8 mouse cellular contexts compared by ENCODE assay signal in the genomic region with DNA sequence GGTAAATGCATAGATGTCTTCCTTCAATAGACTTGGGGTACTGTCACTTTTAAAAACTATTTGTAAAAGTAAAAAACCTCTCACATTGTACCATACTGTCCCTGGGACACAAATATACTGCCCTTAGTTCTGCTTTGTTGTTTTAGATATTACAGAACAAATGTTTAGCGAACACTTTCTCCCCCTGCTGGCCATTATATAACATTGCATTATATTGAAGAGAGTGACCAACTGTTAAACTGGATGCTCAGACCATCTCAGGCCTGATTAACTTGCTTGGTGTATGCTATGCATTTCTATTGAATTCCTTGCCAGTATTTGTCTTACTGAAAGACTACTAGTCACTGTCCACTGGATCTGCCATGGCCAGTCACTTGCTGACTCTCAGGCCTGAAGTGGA. TPM values are rescaled to one million over a fixed set of nuclear protein-coding genes. Genes with fewer than 3 reads are reported as not detected.
DNase-seq lines count a peak whose midpoint lies in the region; ATAC-seq and TF ChIP-seq lines count a peak whose summit lies in the region.

No protein-coding gene starts in this region.

- dilution Hi-C loops in CH12.LX (cut with MboI; ENCODE audit: extremely low pct_ligation_motif_present, extremely low pct_unique_long_range_greater_than_20kb, low sequenced_read_pairs): no loop called here

- TF ChIP-seq POLR2A in CH12.LX (IDR thresholded peaks at IDR 0.05; ENCODE audit: low read depth, low read length): no peak

- H3K4me1 ChIP-seq in heart, postnatal 0 days (ENCODE audit: control insufficient read depth, insufficient read depth): 0 out of 2 replicates have a peak, but pooled peaks cover 4% of the 10 kb centered on the region
- H3K4me1 ChIP-seq in heart, embryonic 10.5 days: no peaks in the 10 kb centered on the region
- H3K4me1 ChIP-seq in CH12.LX (ENCODE audit: control insufficient read depth in 1 of 2, insufficient read depth in 2 of 2): no peaks in the 10 kb centered on the region
- H3K4me1 ChIP-seq in lung, postnatal 0 days (ENCODE audit: insufficient read depth, low read depth, low read length): no peaks in the 10 kb centered on the region

- TF ChIP-seq EP300 in heart, postnatal 0 days (IDR thresholded peaks at IDR 0.05; ENCODE audit: low read depth): no peak
- no peak for TF ChIP-seq EP300 in CH12.LX (IDR thresholded peaks at IDR 0.05; ENCODE audit: low read length)
- no peak for TF ChIP-seq EP300 in lung, postnatal 0 days (IDR thresholded peaks at IDR 0.05)

- peak; percentile 74 for TF ChIP-seq CTCF in heart, postnatal 0 days (IDR thresholded peaks at IDR 0.05; ENCODE audit: low read depth)
- peak; percentile 64 to 87 for TF ChIP-seq CTCF in CH12.LX (conservative IDR thresholded peaks at IDR 0.05 in 1 of 2, IDR thresholded peaks at IDR 0.05 in 1 of 2; ENCODE audit: low read depth in 2 of 2, low read length in 2 of 2)
- peak; percentile 79 for TF ChIP-seq CTCF in lung, postnatal 0 days (IDR thresholded peaks at IDR 0.05)

- 3% methylated on average over 1 of the region's 1 CpGs for WGBS in heart, postnatal 0 days
- WGBS in heart, embryonic 10.5 days: 14% methylated on average over 1 of the region's 1 CpGs
- 15% methylated on average over 1 of the region's 1 CpGs for WGBS in lung, postnatal 0 days

- no peaks in the 10 kb centered on the region for H3K27me3 ChIP-seq in heart, postnatal 0 days (ENCODE audit: control insufficient read depth, insufficient read depth, low read length)
- no peaks in the 10 kb centered on the region for H3K27me3 ChIP-seq in heart, embryonic 10.5 days (ENCODE audit: insufficient read depth, poor library complexity, severe bottlenecking)
- no peaks in the 10 kb centered on the region for H3K27me3 ChIP-seq in CH12.LX (replicated peaks)
- H3K27me3 ChIP-seq in lung, postnatal 0 days (replicated peaks; ENCODE audit: insufficient read depth, low read length): no peaks in the 10 kb centered on the region

- H3K4me3 ChIP-seq in heart, postnatal 0 days (ENCODE audit: low read depth, low read length): no peak overlapping the region
- H3K4me3 ChIP-seq in heart, embryonic 10.5 days: no peak overlapping the region
- H3K4me3 ChIP-seq in CH12.LX (replicated peaks in 1 of 3; ENCODE audit: low read depth in 2 of 3, low read length in 2 of 3, poor library complexity in 1 of 3): no peak overlapping the region
- H3K4me3 ChIP-seq in lung, postnatal 0 days (ENCODE audit: low read depth, low read length): no peak overlapping the region

- no peak overlapping the region for H3K4me2 ChIP-seq in heart, postnatal 0 days (ENCODE audit: low read depth, low read length)
- no peak overlapping the region for H3K4me2 ChIP-seq in CH12.LX (ENCODE audit: insufficient read depth, low read depth, poor library complexity, severe bottlenecking)
- H3K4me2 ChIP-seq in lung, postnatal 0 days (replicated peaks; ENCODE audit: low read depth, low read length): no peak overlapping the region

- peaks cover 16% of the 10 kb centered on the region for H3K36me3 ChIP-seq in heart, postnatal 0 days (replicated peaks; ENCODE audit: control insufficient read depth, insufficient read depth, low read length)
- peaks cover 13% of the 10 kb centered on the region; the same call in 1 of the 2 replicates for H3K36me3 ChIP-seq in heart, embryonic 10.5 days
- H3K36me3 ChIP-seq in CH12.LX (replicated peaks in 1 of 2; ENCODE audit: control insufficient read depth in 1 of 2, insufficient read depth in 1 of 2, low read length in 1 of 2): peaks cover 2 to 15% of the 10 kb centered on the region in 2 experiments
- H3K36me3 ChIP-seq in lung, postnatal 0 days (ENCODE audit: insufficient read depth, low read length): no peaks in the 10 kb centered on the region

- no peaks in the 10 kb centered on the region for H3K9me3 ChIP-seq in heart, postnatal 0 days (replicated peaks; ENCODE audit: control insufficient read depth, low read length)
- no peaks in the 10 kb centered on the region for H3K9me3 ChIP-seq in heart, embryonic 10.5 days
- H3K9me3 ChIP-seq in CH12.LX (replicated peaks; ENCODE audit: low read length): no peaks in the 10 kb centered on the region
- no peaks in the 10 kb centered on the region for H3K9me3 ChIP-seq in lung, postnatal 0 days (ENCODE audit: low read length)

- peak; percentile 85 for TF ChIP-seq RAD21 in CH12.LX (IDR thresholded peaks at IDR 0.05; ENCODE audit: low read depth, low read length)

- ATAC-seq in heart, postnatal 0 days (ENCODE audit: insufficient read depth, low read depth): peak; percentile 26
- ATAC-seq in common myeloid progenitor, adult 5-6 weeks (replicated peaks; ENCODE audit: low read depth, poor library complexity, severe bottlenecking): peak; percentile 71
- ATAC-seq in lung, postnatal 0 days: peak; percentile 25

- H3K9ac ChIP-seq in heart, postnatal 0 days (replicated peaks; ENCODE audit: low read depth, low read length): no peak overlapping the region
- no peak overlapping the region for H3K9ac ChIP-seq in CH12.LX (ENCODE audit: insufficient read depth, low read depth)
- no peak overlapping the region for H3K9ac ChIP-seq in lung, postnatal 0 days (replicated peaks; ENCODE audit: low read depth)

- peak; percentile 77 for DNase-seq in heart, postnatal 0 days (ENCODE audit: low spot score)
- no peak for DNase-seq in heart, embryonic 10.5 days (ENCODE audit: low spot score)
- DNase-seq in CH12.LX (ENCODE audit: extremely low read depth): peak; percentile 54
- peak; percentile 75 for DNase-seq in lung, postnatal 0 days (ENCODE audit: low spot score)
- DNase-seq in ovary, postnatal 14 days (ENCODE audit: low spot score): no peak
- no peak for DNase-seq in adrenal gland, postnatal 10 days
- DNase-seq in right cerebral cortex, postnatal 14 days: no peak

- no peaks in the 10 kb centered on the region for H3K79me2 ChIP-seq in CH12.LX (replicated peaks; ENCODE audit: control insufficient read depth, extremely low read depth, insufficient read depth, poor library complexity, severe bottlenecking)

- no peak overlapping the region for H3K27ac ChIP-seq in heart, postnatal 0 days (ENCODE audit: low read depth)
- no peak overlapping the region for H3K27ac ChIP-seq in heart, embryonic 10.5 days
- H3K27ac ChIP-seq in CH12.LX (ENCODE audit: insufficient read depth, low read depth): no peak overlapping the region
- H3K27ac ChIP-seq in lung, postnatal 0 days (ENCODE audit: low read length): no peak overlapping the region

- in situ Hi-C loops in CH12.LX (cut with MboI; ENCODE audit: low pct_ligation_motif_present, low pct_unique_long_range_greater_than_20kb, low sequenced_read_pairs): no loop called here

TF ChIP-seq in CH12.LX, 34 proteins besides CTCF, POLR2A, EP300 and RAD21:
- TF ChIP-seq MAFK (IDR thresholded peaks at IDR 0.05; ENCODE audit: insufficient replicate concordance, low read length): no peak
- peak; percentile 94 for TF ChIP-seq SMC3 (IDR thresholded peaks at IDR 0.05; ENCODE audit: low read depth, low read length)

RNA-seq across cellular contexts. Expression of a gene that starts 11.4 kb away (rescaled TPM):
- not detected in 2 replicates for total RNA-seq in heart, postnatal 0 days (2014; rRNA removed; ENCODE audit: low replicate concordance)
- 0.03 TPM in 1 of 2 replicates, not detected in the other for polyA plus RNA-seq in heart, postnatal 0 days (2015; fragmentation: Nextera tagmentation; extraction: Ambion mirVana)
- polyA plus RNA-seq in heart, embryonic 10.5 days (2016; fragmentation: Nextera tagmentation; extraction: Ambion mirVana): 0.11 and 0.17 TPM in 2 replicates
- under 0.01 TPM in 1 of 2 replicates, not detected in the other for total RNA-seq in CH12.LX (2012; rRNA removed)
- not detected in 2 replicates for total RNA-seq in CH12.LX (2014; rRNA removed)
- 0.10 TPM in 1 of 2 replicates, not detected in the other for polyA plus RNA-seq in CH12.LX (2012; ENCODE audit: insufficient read length, low read depth)
- total RNA-seq in common myeloid progenitor, adult 5-6 weeks (2017): not detected in 2 replicates
- 0.69 and 0.79 TPM in 2 replicates for polyA plus RNA-seq in lung, postnatal 0 days (2015; fragmentation: Nextera tagmentation; extraction: Ambion mirVana)
- 1 to 10 TPM; 3.8 TPM for total RNA-seq in adrenal gland, postnatal 10 days (2021)

Comparison
In these comparisons a context has a peak if more than half of its experiments do, and no peak if none do; other contexts are left out.
1. DNase-seq: peak in heart, postnatal 0 days (single experiment), CH12.LX (single experiment) and lung, postnatal 0 days (single experiment); none in heart, embryonic 10.5 days (single experiment), ovary, postnatal 14 days (single experiment), adrenal gland, postnatal 10 days (single experiment) and right cerebral cortex, postnatal 14 days (single experiment).
2. Peak in every context shown above with its lines, with median percentiles within 50 percentile points of each other: ATAC-seq and CTCF ChIP-seq.